Mouse (Mus musculus): ENCODE results near the gene Lclat1. TPM values are rescaled to one million over a fixed set of nuclear protein-coding genes. Genes with fewer than 3 reads are reported as not detected.

Gene Lclat1
- polyA plus RNA-seq (2014; fragmentation: Nextera tagmentation; extraction: Ambion mirVana): 12.2 and 15.7 TPM in 2 replicates

- Histone ChIP-seq H3K9ac (ENCODE audit: low read length) (peak within 1 kb of the TSS; percentile 89), H3K4me2 (ENCODE audit: low read length) (peak within 1 kb of the TSS; percentile 89), H3K9me3 (replicated peaks; ENCODE audit: control insufficient read depth, low read length) (no peaks in the 10 kb centered on the region), H3K4me1 (ENCODE audit: control insufficient read depth, insufficient read depth, low read length) (peaks cover 5% of the 10 kb centered on the region; the same call in 1 of the 2 replicates), H3K4me3 (ENCODE audit: low read depth, low read length) (peak within 1 kb of the TSS; percentile 83), H3K36me3 (ENCODE audit: control insufficient read depth, insufficient read depth, low read length) (no peaks in the 10 kb centered on the region), H3K27me3 (replicated peaks; ENCODE audit: control insufficient read depth, insufficient read depth, low read length) (no peaks in the 10 kb centered on the region), H3K27ac (ENCODE audit: low read depth, low read length) (peak within 1 kb of the TSS; percentile 27; the same call in 1 of the 2 replicates)
- DNase-seq (ENCODE audit: low spot score): peak; percentile 98
- 7% methylated on average over 48 of the region's 51 CpGs for WGBS
- peak; percentile 100 for ATAC-seq
These were observed at the start of gene Lclat1 for GRCm38 (mm10) chr17:73107158-73108157. Gene Lclat1 (plus strand): TSS chr17:73107985.

GRCm38 (mm10) chr17:73058319-73058718 is 49.5 kb upstream of the Lclat1 start:
- WGBS: 80% methylated on average over 5 of the region's 5 CpGs
- ATAC-seq (no peak), DNase-seq (ENCODE audit: low spot score) (no peak)
- H3K9ac ChIP-seq (ENCODE audit: low read length): no peak overlapping the region
- no peaks in the 10 kb centered on the region for H3K36me3 ChIP-seq (ENCODE audit: control insufficient read depth, insufficient read depth, low read length)
- H3K27me3 ChIP-seq (replicated peaks; ENCODE audit: control insufficient read depth, insufficient read depth, low read length): no peaks in the 10 kb centered on the region
- no peak overlapping the region for H3K4me3 ChIP-seq (ENCODE audit: low read depth, low read length)
- no peak overlapping the region for H3K4me2 ChIP-seq (ENCODE audit: low read length)
- no peaks in the 10 kb centered on the region for H3K4me1 ChIP-seq (ENCODE audit: control insufficient read depth, insufficient read depth, low read length)
- no peaks in the 10 kb centered on the region for H3K9me3 ChIP-seq (replicated peaks; ENCODE audit: control insufficient read depth, low read length)
- no peak overlapping the region for H3K27ac ChIP-seq (ENCODE audit: low read depth, low read length)

GRCm38 (mm10) chr17:73060224-73060896 is 47.4 kb upstream of the Lclat1 start:
- Histone ChIP-seq H3K27ac (ENCODE audit: low read depth, low read length) (no peak overlapping the region), H3K36me3 (ENCODE audit: control insufficient read depth, insufficient read depth, low read length) (no peaks in the 10 kb centered on the region), H3K9ac (ENCODE audit: low read length) (no peak overlapping the region), H3K27me3 (replicated peaks; ENCODE audit: control insufficient read depth, insufficient read depth, low read length) (no peaks in the 10 kb centered on the region), H3K4me2 (ENCODE audit: low read length) (no peak overlapping the region), H3K4me3 (ENCODE audit: low read depth, low read length) (no peak overlapping the region), H3K9me3 (replicated peaks; ENCODE audit: control insufficient read depth, low read length) (no peaks in the 10 kb centered on the region), H3K4me1 (ENCODE audit: control insufficient read depth, insufficient read depth, low read length) (no peaks in the 10 kb centered on the region)
- 68% methylated on average over 3 of the region's 3 CpGs for WGBS
- DNase-seq (ENCODE audit: low spot score): no peak
- no peak for ATAC-seq

GRCm38 (mm10) chr17:73060897-73061252 is 46.9 kb upstream of the Lclat1 start:
- Histone ChIP-seq H3K4me1 (ENCODE audit: control insufficient read depth, insufficient read depth, low read length) (no peaks in the 10 kb centered on the region), H3K4me2 (ENCODE audit: low read length) (no peak overlapping the region), H3K36me3 (ENCODE audit: control insufficient read depth, insufficient read depth, low read length) (no peaks in the 10 kb centered on the region), H3K27me3 (replicated peaks; ENCODE audit: control insufficient read depth, insufficient read depth, low read length) (no peaks in the 10 kb centered on the region), H3K9me3 (replicated peaks; ENCODE audit: control insufficient read depth, low read length) (no peaks in the 10 kb centered on the region), H3K9ac (ENCODE audit: low read length) (no peak overlapping the region), H3K4me3 (ENCODE audit: low read depth, low read length) (no peak overlapping the region), H3K27ac (ENCODE audit: low read depth, low read length) (no peak overlapping the region)
- DNase-seq (ENCODE audit: low spot score) (no peak), ATAC-seq (no peak)
- 89% methylated on average over 8 of the region's 8 CpGs for WGBS

GRCm38 (mm10) chr17:73062701-73063100 is 45.1 kb upstream of the Lclat1 start:
- H3K4me3 ChIP-seq (ENCODE audit: low read depth, low read length): no peak overlapping the region
- no peak for DNase-seq (ENCODE audit: low spot score)
- H3K9ac ChIP-seq (ENCODE audit: low read length): no peak overlapping the region
- H3K27ac ChIP-seq (ENCODE audit: low read depth, low read length): no peak overlapping the region
- no peaks in the 10 kb centered on the region for H3K9me3 ChIP-seq (replicated peaks; ENCODE audit: control insufficient read depth, low read length)
- H3K4me2 ChIP-seq (ENCODE audit: low read length): no peak overlapping the region
- no peaks in the 10 kb centered on the region for H3K4me1 ChIP-seq (ENCODE audit: control insufficient read depth, insufficient read depth, low read length)
- no peak for ATAC-seq
- H3K27me3 ChIP-seq (replicated peaks; ENCODE audit: control insufficient read depth, insufficient read depth, low read length): no peaks in the 10 kb centered on the region
- no peaks in the 10 kb centered on the region for H3K36me3 ChIP-seq (ENCODE audit: control insufficient read depth, insufficient read depth, low read length)
- 81% methylated on average over 1 of the region's 1 CpGs for WGBS

- WGBS: 94% methylated on average over 2 of the region's 2 CpGs
- Histone ChIP-seq H3K27me3 (replicated peaks; ENCODE audit: control insufficient read depth, insufficient read depth, low read length) (no peaks in the 10 kb centered on the region), H3K9ac (ENCODE audit: low read length) (no peak overlapping the region), H3K4me2 (ENCODE audit: low read length) (no peak overlapping the region), H3K36me3 (ENCODE audit: control insufficient read depth, insufficient read depth, low read length) (no peaks in the 10 kb centered on the region), H3K9me3 (replicated peaks; ENCODE audit: control insufficient read depth, low read length) (no peaks in the 10 kb centered on the region), H3K27ac (ENCODE audit: low read depth, low read length) (no peak overlapping the region), H3K4me1 (ENCODE audit: control insufficient read depth, insufficient read depth, low read length) (no peaks in the 10 kb centered on the region), H3K4me3 (ENCODE audit: low read depth, low read length) (no peak overlapping the region)
- ATAC-seq: no peak
- DNase-seq (ENCODE audit: low spot score): no peak
These were observed 44.5 kb upstream of the Lclat1 start for GRCm38 (mm10) chr17:73063299-73063698.

- H3K4me1 ChIP-seq (ENCODE audit: control insufficient read depth, insufficient read depth, low read length): no peaks in the 10 kb centered on the region
- no peak overlapping the region for H3K4me3 ChIP-seq (ENCODE audit: low read depth, low read length)
- no peak overlapping the region for H3K4me2 ChIP-seq (ENCODE audit: low read length)
- H3K27me3 ChIP-seq (replicated peaks; ENCODE audit: control insufficient read depth, insufficient read depth, low read length): no peaks in the 10 kb centered on the region
- no peaks in the 10 kb centered on the region for H3K9me3 ChIP-seq (replicated peaks; ENCODE audit: control insufficient read depth, low read length)
- 95% methylated on average over 1 of the region's 1 CpGs for WGBS
- ATAC-seq: no peak
- no peak for DNase-seq (ENCODE audit: low spot score)
- H3K9ac ChIP-seq (ENCODE audit: low read length): no peak overlapping the region
- H3K36me3 ChIP-seq (ENCODE audit: control insufficient read depth, insufficient read depth, low read length): no peaks in the 10 kb centered on the region
- no peak overlapping the region for H3K27ac ChIP-seq (ENCODE audit: low read depth, low read length)
These were observed 44.0 kb upstream of the Lclat1 start for GRCm38 (mm10) chr17:73063781-73064180.

GRCm38 (mm10) chr17:73066387-73067169 is 41.2 kb upstream of the Lclat1 start:
- H3K4me2 ChIP-seq (ENCODE audit: low read length): no peak overlapping the region
- H3K4me1 ChIP-seq (ENCODE audit: control insufficient read depth, insufficient read depth, low read length): no peaks in the 10 kb centered on the region
- H3K27me3 ChIP-seq (replicated peaks; ENCODE audit: control insufficient read depth, insufficient read depth, low read length): no peaks in the 10 kb centered on the region
- no peak overlapping the region for H3K9ac ChIP-seq (ENCODE audit: low read length)
- no peak overlapping the region for H3K27ac ChIP-seq (ENCODE audit: low read depth, low read length)
- no peak for DNase-seq (ENCODE audit: low spot score)
- no peaks in the 10 kb centered on the region for H3K36me3 ChIP-seq (ENCODE audit: control insufficient read depth, insufficient read depth, low read length)
- ATAC-seq: no peak
- H3K4me3 ChIP-seq (ENCODE audit: low read depth, low read length): no peak overlapping the region
- 75% methylated on average over 9 of the region's 9 CpGs for WGBS
- no peaks in the 10 kb centered on the region for H3K9me3 ChIP-seq (replicated peaks; ENCODE audit: control insufficient read depth, low read length)

Data from forebrain, embryonic 14.5 days (tissue).